Mouse (Mus musculus): ENCODE measurements around the gene Ptprs.
"Not testable (repeated sequence)": the region's sequence is repeated elsewhere in the genome, so short reads cannot be mapped to it uniquely, and the experiment has no call there.

Gene Ptprs

DNA sequence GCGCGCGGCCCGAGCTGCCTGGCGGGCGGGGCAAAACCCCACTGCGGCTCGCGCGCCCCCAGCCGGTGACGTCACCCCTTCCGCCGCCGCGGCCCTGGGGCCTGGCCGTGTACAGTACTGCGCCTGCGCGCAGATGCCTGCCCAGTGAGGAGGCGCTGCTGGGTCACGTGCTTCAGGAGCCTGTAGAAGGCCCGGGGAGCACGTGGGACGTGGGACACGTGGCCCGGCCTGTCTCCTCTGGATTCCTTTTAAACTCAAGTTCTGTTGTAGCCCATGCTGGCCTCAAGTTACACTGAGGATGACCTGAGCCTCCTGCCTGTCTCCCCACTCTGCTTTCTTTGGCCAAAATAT, at the start of gene Ptprs:
Ptprs (minus strand) TSS at position 82 of the 351 bp plus-strand sequence.
- peak; percentile 92 for DNase-seq (ENCODE audit: low spot score)

DNA sequence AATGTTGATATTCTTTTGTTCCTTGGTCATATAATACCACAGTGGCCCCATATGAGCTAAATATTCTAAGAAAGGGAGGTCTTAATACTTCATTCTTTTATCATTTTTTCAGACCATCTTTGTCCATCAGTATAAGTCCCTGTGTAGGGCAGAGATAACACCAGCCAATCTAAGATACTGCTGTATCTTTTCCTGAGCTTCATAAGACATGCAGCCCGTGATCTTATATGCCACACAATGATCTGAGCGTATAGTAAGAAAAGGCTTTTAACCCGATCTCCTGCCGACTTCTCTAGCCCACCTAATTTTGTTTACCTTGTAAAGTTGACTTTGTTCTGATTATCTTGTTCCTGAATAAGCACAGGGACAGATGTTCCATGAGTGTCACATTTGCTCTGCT, 48.7 kb upstream of the Ptprs start:
- DNase-seq (ENCODE audit: low spot score), result no peak

DNA sequence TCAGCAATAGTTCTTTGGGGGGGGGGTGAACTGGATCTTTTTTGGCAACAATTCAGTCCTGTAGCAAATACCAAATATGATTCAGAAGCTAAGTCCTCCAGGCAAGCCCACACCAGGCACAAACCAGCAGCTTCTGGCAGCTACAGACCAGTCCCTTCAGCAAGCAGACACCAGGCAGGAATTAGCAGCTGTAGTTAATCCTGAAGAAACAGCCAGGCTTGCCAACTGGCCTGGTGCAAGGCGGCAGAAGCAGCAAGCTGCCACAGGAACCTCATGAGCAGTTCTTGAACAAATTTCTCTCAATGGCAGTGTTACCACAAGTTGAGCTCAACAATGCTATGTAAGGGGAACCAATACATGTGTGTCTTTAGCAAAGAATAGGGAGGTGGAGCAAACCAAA, 46.5 kb upstream of the Ptprs start:
- DNase-seq (ENCODE audit: low spot score), result no peak

DNA sequence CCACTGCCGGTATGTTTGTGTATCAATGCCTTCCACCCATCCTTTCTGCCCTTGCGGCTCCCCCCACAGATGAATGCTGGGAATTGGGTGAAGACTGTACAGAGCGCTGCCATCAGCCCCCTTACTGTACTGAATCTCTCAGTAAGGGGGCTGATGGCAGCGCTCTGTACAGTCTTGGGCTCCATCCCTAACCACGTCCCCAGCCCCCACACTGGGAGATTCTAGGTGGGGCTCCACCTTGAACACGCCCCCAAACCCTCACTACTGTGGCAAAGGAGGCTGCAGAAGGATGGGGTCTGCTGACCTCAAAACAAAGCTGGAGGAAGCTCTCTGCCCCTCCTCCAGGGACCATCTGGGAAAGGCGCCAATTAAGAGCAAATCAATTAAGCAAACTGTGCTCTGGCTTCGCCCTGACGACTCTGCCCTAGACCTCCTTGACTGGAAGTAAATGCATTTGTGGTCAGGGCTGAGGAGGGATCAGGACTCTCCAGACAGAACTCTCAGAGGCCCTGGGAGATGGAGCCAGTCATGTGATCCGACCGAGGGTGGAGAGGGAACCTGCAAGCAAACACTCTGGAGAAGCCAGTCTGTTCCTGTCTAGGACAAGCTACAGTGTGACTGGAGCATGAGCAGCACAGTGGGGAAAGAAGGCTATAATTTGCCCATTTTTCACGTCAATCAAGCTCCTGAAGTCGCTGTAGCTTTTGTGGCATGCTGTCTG, 39.6 kb upstream of the Ptprs start:
- DNase-seq (ENCODE audit: low spot score), result no peak

DNA sequence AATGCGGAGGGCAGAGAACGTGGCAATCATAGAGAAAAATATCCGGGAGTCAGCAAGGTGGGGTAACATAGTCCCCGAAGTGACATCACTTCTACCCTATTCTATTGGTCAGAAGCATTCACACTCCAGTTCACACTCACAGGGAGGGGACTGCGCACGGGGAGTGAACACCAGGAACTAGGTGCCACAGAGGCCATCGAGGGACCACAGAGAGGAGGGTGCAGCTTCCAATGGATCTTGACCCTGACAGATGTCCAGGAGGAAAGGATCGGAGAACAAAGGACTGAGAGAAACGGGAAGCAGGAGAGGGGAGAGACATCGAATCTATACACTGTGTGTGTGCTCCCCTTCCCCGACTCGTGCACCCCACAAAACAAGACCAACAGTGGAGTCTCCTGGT, 38.6 kb upstream of the Ptprs start:
- no peak for DNase-seq (ENCODE audit: low spot score)

DNA sequence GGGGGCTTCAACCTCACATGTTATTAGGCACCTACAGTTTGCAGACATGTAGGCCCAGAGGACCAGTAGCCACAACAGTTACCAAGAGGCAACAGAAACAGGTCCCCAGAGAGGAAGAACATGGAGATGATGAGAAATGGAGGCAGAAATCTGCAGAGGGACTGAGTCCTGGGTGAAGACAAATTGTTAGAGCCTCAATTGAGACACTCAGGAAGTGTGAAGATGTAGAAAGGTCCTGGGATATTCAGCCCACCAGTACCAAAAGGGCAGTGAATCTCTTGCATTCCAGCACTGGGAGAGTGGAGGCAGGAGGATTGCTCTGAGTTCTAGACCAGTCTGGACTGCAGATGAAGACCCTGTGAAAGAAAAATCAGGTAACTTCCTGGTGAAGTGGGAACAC, 38.0 kb upstream of the Ptprs start:
- no peak for DNase-seq (ENCODE audit: low spot score)

DNA sequence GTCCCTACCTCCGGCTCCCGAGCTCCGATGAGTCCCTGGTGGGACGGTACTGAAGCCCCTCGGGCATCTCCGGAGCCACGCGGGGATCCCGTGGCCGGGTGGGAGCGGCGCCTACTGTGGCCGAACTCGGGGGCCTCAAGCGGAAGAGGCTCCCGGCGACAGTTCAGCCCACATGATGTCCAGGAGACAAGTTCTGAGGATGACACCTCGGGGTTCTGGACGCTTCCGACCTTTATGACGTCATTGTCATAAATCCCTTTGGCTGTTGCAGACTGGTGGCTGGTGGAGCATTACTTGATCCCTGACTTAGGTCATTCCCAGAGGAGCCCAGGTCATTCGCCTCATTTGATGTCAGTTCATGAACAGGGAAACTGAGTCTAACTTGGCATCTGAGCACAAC, 36.0 kb upstream of the Ptprs start, which contains the start of gene Znrf4:
Znrf4 (minus strand) TSS at position 122 of the 400 bp plus-strand sequence.
- DNase-seq (ENCODE audit: low spot score), result no peak

DNA sequence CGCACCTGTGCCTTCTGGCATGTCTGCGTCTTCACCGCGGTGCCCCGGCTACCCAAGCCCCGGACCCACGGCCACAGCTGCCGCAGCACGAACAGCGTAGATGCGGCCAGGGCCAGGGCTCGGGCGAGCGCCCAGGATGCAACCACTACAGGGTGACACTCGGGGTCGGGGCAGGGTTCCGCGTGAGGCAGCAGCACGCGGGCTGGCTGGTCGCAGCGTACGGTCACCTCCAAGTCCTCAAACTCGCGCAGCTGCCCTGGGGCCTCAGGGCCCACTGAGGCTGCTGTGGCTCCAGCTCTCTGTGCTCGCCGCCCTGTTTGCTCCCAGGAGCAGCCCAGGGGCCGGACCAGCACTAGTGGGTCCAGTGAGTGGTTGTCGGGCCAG, 35.4 kb upstream of the Ptprs start:
- no peak for DNase-seq (ENCODE audit: low spot score)

DNA sequence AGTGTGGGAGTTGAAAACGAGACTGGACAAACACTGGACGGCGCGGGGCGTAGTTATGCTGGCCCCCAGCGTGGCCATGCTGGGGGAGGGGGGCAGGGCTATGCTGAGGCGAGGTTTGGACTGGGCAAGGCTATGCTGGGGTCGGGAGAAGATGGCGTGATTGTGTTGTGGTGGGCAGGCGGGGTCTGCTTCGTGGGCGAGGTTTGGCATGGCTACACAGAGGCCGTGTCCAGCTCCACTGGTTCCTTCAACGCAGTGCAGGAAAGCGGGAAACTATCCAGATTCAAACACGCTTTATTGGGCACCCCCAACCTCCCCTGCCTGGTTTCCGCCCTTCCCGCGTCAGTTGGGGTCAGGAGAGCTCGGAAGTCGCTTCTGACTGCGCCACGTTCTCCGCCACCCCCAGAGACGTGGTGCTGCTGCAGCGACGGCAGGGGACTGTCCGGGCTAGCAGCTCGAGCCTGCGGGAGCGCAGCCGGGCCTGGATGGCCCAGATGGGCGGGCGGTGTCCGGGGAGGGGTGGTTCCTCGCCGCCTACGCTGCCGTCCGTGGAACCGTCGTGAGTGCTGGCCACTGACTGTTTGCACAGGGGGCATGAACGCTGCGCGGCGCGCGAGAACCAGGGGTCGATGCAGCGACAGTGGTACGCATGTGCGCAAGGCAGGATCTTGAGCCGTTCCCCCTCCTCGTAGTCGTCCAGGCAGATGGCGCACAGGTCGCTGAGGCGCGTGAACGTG, 34.9 kb upstream of the Ptprs start:
- no peak for DNase-seq (ENCODE audit: low spot score)

DNA sequence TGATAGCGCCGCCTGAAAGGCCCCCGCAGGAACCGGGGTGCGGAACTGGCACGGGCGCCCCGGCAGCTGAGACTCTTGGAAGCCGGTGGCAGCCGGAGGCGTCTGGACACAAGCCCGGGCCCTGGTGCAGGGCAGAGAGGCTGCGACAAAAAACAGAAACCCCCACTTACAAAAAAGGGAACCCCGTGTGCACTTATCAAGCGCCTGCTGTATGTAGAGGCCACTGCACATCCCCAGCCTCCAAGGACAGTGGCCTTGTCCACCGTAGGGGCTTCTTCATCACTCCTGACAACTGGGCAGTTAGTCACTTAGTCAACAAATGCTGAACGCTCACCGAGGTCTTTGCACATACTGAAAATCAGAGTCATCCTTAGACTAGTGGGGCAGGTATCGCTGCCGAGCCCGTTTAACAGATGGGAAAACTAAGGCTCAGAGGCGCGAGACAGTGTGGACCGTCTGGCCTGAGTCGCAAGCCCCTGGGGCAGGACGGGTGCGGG, 34.2 kb upstream of the Ptprs start:
- no peak for DNase-seq (ENCODE audit: low spot score)

DNA sequence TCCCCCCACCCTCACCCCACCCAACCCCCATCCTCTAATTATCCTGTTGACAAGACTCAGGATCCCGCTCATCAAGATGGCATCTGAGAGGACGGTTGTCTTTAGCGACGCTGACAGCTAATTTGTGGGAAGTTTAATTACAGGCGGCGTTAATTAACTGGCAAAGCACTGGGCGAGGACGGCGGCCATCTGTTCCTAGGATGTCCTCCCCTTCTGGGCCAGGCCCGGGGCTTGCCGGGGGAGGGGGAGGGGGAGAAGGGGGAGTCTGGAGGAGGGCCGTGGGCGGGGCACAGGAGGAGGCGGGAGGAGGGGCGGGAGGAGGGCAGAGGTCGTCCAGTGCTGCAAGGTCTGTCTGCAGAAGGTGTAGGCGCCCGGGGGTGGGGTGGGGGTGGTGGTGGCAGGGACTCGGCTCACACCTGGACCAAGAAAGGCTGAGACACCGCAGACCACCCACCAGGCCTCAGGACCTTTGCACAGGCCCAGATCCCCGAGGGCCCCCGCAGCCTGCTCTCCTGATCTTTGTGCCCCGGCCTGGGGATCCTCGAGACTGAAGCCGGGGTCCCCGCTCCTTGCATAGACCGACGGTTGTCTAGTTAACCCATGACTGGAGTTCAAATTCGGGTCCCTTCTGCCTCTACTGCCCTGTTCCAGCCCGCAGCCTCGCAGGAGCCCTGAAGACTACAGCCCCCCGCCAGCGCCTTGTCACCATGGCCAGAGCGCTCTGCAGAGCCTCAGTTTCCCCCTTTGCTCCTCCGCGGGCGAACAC, 33.6 kb upstream of the Ptprs start:
- no peak for DNase-seq (ENCODE audit: low spot score)

DNA sequence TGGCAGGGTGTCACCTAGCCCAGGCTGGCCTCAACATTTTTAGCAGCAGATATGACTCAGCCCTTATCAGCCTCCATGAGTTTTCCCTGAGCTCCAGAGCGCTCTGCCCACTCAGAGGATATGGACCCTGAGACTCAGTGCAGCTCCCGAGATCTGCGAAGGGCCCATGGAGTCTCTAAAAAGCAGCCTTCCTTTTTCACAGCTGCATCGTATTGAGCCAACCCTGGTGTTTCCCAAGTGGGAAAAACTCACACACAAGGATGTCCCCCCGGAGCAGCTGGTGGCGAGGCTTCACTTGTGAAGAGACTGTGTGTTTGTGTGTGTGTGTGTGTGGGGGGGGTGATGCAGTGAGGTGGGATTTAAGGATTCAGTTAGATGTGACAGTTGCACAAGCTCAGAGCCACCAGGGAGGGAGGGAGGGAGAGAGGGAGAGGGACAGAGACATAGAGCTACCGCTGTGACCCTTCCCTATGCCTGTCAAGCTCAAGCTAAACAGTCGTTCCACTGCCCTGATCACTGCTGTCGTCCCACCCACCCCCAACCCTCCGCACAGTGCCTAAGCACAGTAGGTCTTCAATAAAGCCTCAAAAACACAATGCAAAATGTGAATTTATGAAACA, 32.8 kb upstream of the Ptprs start:
- DNase-seq (ENCODE audit: low spot score), result no peak

DNA sequence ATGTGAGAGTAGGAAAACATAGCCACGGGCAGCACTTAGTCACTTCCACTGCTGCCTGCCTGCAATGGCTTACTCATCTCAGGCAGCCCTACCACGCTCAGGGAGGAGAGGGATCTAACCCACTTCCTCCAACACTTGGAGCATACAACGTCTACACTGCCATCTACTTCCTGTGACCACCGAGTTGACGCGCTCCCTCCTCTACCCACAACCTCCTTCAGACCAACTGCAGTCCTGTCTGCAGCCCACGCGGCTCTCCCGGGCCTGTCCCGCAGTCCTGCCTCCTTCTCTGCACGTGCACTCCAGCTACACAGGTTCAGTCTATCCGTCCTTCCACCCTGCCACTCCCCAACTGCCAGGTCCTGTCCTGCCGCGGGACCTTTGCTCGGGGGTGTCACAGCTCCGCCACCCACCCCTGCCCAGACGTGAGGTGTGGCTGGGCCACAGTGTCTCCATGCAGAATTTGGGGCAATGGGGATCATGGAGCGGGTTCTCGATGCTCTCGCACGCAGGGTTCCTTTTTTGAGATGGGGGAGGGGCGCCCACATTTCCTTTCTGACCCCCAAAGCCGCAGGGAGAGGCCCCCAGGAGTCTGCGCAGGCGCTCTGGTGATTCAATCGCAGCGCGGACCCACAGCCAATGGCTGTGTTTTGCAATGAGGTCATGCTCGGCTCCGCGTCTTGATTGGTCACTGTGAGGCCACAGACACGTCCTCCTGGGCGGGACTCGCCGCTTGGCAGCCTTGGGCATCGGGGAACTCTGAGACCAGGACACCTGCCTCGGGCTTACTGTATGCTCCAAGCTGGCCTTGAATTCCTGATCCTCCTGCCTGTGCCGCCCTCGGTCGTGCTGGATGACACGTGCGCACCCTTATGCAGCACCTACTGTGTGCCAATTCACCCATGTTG, 31.1 kb upstream of the Ptprs start:
- DNase-seq (ENCODE audit: low spot score), result peak; percentile 95

DNA sequence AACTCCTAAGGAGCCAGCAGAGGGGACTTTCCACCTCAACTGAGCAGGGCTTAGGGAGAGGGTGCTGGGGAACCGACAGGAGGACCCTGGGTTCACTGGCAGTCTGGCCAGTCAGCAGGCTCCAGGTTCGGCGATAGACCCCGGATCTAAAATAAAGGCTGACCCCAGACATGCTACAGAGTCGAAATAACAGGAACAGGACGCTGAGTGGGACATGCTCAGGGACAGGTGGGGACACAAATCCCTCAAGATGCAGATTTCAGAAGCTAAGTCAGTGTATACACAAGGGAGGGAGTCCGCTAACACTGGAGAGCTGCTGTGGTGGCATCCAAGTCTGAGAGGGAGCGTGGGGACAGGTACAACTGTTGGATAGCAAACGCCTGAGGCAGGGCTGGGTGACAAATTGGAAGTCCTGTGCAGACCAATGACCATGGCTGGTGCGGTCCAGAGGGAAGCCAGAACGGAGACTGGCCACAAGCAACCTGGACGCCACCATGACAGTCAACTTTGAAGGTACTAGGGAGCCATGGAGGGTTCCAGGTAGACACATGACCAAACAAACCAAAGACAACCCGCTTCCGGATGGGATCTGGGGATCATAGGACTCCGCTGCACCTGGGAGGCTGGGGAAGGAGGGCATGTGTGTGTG, 30.3 kb upstream of the Ptprs start:
- DNase-seq (ENCODE audit: low spot score), result no peak

DNA sequence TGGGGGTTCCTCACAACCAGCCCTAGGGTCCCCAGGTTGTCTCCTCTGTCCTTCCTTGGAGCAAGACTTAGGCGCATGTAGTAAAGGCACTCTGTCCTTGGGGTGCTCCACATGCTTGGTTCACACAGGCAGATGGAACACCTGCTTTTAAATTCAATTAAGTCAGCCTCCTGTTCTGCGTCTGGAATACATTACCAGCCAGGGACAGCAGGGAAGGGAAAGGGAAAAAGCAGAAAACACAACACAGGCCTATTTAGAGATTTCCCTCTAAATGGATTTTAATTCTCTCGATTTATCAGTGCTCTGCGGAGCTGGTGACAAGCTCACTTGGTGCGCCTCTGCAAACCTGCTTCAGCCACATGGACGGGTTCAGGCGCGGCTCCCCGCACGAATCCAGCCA, 29.1 kb upstream of the Ptprs start:
- DNase-seq (ENCODE audit: low spot score), result no peak

DNA sequence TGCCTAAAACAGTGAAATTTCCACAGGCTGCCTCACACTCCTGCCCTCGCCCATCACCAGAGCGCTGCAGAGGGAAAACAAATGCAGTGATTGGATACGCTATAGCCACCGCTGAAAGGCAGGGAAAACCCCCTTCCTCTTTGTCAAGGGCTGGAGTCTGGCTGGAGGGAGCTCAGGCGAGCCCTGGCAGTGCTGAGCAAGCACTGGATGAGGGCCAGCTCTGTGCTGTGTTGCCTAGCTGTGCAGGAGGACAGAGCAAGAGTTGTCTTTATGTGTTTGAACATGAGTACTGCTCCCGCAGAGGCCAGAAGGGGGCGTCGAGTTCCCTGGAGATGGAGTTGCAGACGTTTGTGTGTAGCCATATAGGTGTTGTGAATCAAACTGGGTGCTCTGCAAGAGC, 26.2 kb upstream of the Ptprs start:
- DNase-seq (ENCODE audit: low spot score), result peak; percentile 53

DNA sequence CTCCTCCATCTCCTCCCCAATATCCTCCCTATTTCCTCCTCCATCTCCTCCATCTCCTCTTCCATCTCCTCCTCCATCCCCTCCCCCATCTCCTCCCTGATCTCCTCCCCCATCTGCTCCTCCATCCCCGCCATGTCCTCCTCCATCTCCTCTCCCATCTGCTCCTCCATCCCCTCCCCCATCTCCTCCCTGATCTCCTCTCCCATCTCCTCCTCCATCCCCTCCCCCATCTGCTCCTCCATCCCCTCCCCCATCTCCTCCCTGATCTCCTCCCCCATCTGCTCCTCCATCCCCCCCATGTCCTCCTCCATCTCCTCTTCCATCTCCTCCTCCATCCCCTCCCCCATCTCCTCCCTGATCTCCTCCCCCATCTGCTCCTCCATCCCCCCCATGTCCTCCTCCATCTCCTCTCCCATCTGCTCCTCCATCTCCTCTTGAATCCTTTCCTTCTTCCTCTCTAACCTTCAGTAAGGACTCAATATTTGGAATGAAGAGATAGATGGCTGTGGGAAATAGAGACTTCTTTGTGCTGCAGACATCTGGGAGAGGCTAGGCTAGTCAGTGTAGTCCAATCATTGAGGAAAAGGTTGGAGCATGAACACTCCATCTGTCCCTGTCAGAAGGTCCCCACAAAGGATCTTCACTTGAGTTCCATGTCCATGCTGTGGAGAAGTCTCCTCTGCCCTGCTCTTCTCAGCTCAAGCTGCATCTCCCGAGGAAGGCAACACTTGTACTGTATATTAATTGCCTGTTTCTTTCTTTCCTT, 25.5 kb upstream of the Ptprs start:
- not testable (repeated sequence) for DNase-seq (ENCODE audit: low spot score)

DNA sequence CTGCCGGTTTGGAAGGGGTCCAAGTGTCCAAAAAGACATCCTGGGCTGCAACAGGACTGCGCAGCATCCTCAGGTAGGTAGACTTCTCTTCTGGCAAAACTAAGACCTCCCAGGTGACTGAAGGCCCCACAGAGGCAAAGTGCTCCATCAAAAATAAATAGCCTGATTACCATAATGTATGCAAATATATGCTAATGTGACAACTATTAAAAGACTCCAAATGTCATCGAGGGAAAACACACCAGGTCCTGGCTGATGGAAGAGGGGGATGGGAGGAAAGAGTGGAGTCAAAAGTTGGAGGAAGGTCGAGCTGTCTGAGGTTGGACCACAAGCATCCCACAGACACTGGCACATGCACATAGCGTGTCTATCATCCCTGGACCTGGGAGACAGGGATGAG, 22.9 kb upstream of the Ptprs start:
- no peak for DNase-seq (ENCODE audit: low spot score)

DNA sequence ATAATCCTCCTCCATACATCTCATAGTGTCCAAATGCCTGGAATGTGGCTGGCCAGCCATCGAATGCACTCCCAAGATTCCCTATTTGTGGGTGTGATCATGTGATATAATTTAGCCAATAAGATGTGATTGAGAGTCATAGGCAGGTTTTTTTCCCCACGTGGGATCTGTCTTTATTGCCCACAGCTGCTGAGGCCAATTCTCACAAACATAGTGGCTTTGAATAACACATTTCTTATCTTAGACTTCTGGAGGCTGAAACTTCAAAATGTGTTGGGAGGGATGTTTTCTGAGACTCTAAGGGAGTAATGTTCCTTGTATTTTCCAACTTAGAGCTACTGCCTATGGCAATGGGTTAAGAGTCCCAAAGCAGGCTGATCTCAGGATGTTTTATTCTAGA, 18.2 kb upstream of the Ptprs start:
- no peak for DNase-seq (ENCODE audit: low spot score)

DNA sequence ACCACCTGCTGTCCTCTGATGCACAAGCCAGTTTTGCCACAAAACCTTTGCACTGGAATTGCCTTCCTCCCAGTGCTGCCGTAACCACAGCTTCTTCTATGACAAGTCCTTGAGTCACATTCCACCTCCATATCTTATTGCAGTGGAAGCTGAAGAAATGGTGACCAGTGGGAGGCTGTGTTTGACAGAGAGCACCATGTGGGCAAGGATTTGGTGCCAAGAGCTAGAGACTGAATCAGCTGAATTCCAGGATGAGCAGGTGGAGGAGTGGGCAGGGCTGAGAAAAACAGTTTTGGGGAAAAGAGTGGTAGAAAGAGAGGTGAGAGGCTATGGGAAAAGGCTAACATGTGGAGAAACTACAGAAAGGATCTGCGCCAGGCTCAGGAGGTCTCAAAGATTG, 17.6 kb upstream of the Ptprs start:
- DNase-seq (ENCODE audit: low spot score), result no peak

Data from urinary bladder, postnatal 14 days (tissue).